Mouse (Mus musculus) inflammation-experienced regulatory T-cells, adult 6 months (primary cell): Measurements from ENCODE around the gene Colgalt1. TPM values are rescaled to one million over a fixed set of nuclear protein-coding genes. Genes with fewer than 3 reads are reported as not detected.

Experiments used
- ATAC-seq: one replicate; pipeline ENCODE4 v1.8.0; 2017
- polyA plus RNA-seq, 3 experiments: library from polyadenylated mRNA; unstranded; fragments of 100-300 nt; shearing (Covaris generic); gene quantifications; one replicate each; pipeline ENCODE4 v1.2.1; 2017

Gene Colgalt1
- polyA plus RNA-seq, 3 experiments from 2014 or later = 8.7 to 14.8 (median 13.6) TPM

DNA sequence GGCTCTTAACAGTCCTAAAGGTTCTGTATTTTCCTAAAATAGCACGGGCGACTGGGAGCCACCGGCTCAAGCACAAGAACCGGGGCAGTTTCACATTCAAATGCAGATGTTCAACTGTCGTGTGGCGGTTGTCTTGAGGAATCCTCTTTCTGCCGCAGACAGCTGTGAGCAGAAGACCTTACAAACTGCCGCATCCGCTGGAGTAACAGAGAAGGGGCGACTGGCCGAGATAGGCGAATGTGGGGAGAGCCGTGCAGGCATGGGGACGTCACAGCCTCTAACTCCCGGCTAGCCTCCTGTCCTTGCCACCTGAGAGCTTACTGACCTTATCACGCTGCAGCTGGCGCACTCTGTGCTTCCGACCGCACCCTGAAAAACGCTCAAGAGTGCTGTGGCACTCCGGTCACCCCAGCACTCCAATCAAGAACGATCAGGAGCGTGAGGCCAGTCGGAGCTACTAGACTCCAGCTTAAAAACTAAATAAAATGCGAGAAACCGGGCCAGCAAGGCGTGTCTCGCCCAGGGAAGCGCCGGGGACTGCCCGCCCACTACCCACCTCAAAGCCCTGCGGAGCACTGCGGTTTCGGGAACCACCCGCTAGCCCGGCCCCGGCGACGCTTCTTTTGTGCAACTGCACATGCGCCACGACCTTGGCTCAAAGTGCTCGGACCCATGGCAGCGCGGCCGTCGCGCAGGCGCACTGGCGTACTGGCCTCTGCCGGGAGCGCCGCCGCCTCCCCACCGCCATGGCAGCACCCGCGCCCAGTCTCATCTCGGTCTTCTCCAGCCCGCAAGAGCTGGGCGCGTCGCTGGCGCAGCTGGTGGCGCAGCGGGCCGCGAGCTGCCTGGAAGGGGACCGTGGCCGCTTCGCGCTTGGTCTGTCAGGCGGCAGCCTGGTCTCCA, 19.1 kb upstream of the Colgalt1 start, which contains the start of gene Pgls:
Gene Pgls, plus strand, starts transcription at position 706 of the 903 bp plus-strand sequence.
- ATAC-seq = peak; percentile 83

DNA sequence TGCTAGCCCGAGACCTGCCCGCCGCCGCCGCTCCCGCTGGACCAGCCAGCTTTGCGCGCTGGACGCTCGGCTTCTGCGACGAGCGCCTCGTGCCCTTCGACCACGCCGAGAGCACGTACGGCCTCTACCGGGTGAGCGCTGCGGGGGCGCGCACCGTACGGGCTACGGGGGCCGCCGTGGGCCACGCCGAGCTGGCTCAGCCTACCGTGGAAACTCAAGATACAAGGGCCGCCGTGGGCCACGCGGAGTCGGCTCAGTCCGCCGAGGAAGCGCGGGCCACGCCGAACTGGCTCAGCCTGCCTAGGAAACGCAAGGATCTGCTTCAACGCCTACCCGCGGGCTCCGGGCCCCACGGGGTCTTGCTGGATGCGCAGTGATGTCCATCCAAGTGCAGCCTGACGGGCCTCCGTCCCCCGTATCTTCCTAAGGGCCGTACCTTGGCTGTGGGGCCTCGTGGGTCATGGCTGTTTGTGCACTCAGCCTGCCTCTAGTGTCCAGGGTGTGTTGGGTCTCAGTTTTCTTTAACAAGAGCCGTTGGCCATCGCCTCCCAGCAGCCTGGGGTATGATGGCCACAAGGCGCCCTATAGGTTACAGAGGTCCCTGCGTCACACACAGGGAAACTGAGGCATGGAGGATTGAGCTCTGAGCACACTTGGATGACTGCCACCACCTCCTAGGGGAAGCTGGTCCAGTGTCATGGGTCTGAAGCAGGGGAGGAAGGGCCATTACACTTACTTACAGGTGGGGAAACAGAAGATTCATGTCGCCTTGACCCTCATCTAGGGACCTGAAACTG, 18.2 kb upstream of the Colgalt1 start:
- ATAC-seq = peak; percentile 41

DNA sequence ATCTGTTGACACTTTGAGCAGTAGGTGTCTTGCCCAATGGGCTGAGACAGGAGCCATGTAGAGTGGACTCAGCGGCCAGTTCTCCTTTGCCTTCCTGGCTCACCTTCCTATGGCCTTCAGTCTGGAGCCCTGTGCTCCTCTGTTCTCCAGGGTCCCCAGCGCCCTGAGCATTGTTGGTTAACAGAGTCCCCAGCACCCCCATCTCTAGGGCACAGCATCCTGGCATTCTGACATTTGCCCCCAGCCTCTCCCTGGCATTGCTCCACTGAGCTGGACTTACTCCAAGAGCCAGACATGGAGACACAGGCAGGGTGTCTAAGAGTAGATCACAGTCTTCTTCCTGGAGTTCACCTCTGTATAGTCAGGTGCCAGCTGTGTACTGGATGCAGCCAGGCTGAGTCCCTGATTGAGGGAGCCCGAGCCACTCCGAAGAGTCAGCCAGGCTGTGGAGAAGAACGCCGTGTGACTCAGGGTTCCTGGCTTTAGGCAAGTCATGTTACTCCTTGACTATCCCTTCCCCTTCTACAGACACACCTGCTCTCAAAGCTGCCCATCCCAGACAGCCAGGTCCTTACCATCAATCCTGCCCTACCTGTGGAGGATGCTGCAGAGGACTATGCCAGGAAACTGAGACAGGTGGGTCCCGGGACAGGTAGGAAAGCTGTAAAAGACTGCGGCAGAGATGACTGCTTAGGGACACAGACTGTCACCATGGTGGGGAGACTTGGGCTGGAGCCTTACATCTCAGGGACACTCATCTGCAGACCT, 17.1 kb upstream of the Colgalt1 start:
- no peak for ATAC-seq

DNA sequence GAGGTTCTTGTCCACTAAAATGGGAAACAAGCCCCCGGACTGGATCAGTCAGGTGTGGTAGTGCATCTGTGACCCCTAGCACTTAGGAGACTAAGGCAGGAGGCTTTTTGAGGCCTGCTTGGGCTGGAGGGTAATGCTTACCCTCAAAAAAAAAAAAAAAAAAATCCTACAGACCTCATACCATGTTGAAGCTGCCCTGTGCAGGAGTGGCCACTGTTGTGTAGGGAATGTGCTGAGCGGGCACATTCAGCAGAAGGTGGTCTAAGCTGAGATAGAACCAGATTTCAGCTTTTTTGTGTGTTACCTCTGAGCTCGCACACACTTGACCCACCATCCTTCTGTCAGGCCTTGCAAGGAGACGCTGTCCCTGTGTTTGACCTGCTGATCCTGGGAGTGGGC, 16.5 kb upstream of the Colgalt1 start:
- ATAC-seq = no peak

DNA sequence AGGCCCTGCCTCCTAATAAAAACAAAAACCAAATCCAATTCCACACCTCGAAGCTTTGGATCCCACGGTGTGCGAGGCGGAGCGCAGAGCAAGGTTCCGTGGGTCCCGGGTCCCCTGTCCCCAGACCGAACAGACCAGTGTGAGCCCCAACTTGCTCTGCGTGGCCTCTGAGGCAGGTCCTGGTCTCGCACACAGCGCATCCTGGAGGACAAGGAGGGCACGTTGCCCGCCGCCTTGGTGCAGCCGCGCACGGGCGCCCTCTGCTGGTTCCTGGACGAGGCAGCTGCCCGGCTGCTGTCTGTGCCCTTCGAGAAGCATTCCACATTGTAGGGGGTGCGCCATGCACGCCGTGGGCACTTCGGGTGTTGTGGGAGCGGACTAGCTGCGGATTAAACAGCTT, 14.9 kb upstream of the Colgalt1 start:
- ATAC-seq = peak; percentile 47

DNA sequence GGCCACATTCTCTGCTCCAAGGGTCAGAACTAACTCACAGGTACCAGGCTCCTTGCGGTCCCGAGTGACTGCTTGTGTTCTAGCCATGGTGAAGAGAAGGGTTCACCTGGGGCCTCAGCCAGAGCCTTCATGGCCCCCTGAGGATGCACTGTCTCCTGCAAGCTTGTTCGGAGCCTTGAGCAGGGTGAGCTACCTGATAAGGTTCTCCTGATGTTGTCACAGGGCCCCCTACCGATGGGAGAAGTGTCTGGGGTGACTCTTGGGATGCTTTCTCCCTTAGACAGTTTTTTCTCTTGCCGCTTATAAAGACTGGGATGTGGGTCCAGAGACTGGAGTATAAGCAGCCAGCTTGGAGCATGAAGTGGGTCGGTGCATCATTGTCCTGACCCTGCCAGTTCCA, 14.4 kb upstream of the Colgalt1 start:
- ATAC-seq = no peak

DNA sequence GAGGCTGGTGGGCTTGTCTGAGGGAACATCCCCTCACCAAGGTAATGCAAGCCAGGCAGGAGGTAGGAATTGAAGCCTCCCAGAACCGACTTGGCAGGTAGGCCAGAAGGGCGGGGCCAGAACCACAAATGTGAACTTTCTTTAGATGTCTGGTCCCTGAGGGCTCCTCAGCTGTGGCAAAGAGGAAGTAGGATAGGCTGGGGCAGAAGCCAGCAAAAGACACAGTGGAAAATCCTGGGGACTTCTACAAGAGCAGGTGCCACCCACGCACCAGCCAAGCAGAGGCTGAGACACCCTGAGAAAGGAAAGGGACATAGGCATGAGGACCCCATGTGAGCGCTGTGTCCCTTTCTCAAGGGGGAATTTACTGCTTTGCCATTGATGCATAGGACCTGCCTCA, 14.0 kb upstream of the Colgalt1 start:
- no peak for ATAC-seq

DNA sequence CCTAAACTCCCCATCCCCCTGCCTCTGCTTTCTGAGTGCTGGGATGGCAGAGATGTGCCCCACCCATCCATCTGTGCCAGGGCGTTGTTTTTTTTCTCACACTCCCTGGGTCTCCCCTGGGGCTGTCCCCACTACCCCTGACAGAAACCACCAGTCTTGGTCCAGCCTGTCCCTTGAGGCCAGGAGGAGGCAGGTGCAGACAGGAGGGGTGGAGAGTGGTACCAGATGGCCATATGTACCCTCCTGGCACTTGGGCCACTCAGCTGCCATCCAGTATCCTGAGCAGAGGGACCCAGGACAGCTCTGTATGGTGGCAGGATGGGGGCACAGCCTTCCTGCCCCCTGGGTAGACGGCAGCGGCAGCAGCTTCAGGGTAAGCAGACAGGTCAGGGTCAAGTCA, 13.3 kb upstream of the Colgalt1 start, which contains the start of gene Fam129c:
Gene Fam129c, plus strand, starts transcription at position 198 of the 400 bp plus-strand sequence.
- ATAC-seq = no peak

DNA sequence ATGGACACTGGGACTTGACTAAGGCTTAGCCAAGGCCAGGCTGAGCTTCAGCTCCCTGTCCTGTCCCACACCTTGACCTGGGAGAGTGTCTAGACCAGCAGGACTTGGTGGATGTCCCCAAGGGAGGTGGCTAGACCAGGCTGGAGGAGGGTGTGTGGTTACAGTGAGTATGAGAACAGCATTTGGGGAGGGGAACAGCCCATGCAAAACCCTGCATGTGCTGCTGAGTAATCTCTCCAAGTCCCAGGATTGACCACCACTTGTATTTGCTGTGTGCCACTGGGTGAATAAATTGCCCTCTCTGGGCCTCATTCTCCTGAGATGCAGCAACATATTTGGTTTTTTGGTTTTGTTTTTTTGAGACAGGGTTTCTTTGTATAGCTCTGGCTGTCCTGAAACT, 12.4 kb upstream of the Colgalt1 start:
- ATAC-seq = no peak

DNA sequence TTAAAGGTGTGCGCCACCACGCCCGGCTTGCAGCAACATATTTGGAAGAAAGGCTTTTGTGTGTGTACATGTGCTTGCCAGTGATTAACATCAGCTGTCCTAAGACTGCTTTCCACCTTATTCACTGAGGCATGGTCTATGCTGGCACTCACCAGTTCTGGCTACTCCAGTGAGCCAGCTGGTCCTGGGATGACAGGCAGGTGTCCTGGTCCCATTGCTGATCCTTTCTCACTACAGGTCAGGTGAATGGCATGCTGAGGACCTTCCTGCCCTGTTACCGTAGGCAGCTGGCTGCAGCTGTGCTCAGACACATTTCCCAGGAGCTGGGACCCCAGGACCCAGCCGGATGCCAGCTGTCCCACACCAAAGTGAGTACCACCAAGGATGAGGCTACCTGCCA, 12.0 kb upstream of the Colgalt1 start:
- ATAC-seq = no peak

DNA sequence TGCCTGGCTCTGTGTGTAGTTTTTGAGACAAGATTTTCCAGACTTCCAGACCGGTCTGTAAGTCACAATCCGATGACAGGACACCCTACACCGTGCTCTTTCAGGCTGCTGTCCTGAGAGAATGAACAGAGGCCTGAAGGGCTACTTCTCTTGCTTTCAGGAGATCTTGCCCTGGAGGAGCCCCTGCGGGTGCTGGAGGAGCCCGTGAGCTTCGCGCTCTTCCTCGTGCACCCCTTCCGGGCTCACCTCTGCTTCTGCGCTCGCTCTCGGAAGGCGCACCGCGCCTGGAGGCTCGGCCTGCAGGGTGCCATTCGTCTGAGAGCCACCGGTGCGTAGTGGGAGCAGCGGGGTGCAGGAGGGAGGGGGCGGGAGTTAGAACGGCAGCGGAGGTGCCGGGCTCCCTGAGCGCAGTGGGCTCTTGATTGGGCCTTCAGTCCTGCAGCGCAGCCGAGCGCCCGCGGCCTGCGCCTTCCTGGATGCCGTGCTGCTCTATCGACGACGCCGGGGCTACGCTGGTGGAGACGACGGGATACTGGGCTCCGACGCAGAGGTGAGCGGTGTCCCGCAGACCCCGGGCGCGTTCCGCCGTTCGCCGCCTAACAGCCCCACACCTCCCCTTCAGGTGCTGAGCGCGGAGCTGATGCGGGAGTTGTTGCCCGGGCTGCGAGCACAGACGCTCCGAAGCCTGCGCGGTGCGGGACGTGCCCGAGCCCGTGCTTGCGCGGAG, 8.7 kb upstream of the Colgalt1 start:
- ATAC-seq = peak; percentile 21

DNA sequence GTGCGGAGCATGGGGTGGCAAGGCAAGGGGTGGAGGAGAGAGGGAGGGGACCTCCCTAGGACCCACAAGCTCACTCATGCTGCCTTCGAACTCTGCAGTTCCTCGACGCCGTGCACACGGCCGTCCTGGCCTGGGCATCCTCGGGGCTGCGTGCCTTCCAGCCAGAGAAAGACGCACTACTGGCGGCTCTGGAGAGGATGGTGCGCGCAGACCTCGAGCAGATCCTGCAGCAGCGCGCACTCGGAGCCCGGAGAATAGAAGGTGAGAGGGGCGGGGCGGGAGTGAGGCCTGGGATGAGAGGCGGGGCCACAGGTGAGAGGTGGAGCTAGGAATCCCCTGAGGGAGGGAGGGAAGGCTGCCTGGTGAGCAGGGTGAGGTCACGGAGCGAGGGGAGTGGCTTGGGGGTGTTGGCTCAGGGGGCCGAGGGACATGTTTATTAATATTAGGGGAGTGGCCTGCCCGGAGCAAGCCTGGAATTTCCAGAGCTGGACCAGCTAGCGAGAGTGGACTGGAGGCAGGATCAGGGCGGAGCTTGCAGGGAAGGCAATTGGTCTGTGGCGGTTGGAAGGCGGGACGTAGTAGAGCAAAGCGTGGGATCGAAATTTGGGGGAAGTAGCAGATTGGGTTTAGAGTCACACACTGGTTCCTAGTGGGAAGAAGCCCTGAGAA, 8.0 kb upstream of the Colgalt1 start:
- no peak for ATAC-seq

DNA sequence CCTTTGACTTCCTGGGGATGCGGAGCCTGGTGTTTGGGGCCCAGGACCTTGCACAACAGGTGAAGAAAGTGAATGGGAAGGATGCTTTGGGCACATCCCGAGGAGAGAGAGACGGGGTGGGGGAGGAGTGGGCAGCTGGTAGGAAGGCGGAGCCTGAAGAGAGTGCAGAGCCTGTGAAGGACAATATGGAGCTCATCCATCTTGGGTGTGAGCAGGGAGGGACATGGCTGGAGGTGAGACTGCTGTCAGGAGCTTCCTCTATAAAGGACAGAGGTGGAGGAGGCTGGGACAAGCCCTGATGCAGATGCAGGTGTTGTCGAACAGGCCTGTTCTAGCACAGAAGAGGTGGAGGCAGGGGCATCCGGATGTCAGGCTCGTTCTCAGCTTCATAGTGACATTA, 6.8 kb upstream of the Colgalt1 start:
- ATAC-seq = no peak

DNA sequence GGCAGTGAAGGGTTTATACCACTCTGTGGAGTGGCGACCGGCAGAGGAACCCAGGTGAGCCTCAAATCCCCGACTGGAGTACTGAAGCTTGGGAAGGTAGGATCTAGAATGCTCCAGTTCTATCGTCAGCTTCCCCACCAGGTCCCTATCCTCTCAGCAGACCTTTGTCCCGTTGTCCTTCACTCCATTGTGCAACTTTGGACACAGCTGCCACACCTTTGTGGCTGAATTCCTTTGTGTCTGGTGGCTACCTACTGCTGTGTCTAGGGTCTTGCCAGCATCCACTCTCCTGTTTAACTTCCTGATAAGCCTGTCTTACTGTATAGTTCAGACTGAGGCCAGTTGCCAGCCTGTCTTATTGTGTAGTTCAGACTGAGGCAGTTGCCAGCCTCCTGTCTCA, 1.3 kb downstream of the Colgalt1 start:
- ATAC-seq = no peak

DNA sequence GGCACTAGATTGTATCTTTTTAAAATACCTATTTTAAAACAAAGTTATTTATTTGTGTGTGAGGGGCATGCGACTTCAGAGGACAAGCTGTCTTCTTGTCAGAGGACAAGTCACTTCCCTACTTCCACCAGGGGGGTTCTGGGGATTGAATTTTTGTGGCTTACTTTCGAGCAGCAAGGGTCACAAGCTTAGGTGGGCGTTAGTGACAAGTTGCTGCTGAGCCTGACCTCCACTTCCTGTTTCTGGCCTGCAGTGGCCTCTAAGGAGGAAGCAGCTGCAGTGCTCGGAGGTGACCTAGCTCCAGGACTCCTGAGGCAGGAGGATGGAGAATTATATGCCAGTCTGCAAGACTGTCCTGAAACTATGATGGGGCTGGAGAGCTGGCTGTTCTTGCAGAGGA, 2.6 kb downstream of the Colgalt1 start:
- ATAC-seq = no peak

DNA sequence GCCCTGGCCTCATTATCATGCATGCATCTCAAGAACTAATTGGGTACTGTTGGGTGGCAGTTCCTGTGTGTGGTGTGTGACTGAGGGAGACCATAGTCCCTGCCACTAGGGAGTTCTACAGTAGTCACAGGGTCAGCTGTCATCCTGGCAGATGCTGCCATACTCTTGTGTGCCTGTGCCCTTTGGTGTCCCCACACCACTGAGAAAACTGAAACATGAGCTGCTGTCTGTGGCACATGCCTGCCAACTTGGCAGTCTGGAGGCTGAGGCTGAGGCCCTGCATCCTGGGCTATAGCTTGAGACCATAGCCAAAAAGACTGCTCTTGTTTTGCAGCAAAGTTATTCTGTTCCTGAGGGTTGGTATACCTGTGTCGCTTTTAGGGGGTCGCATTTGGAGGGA, 9.0 kb downstream of the Colgalt1 start:
- no peak for ATAC-seq

DNA sequence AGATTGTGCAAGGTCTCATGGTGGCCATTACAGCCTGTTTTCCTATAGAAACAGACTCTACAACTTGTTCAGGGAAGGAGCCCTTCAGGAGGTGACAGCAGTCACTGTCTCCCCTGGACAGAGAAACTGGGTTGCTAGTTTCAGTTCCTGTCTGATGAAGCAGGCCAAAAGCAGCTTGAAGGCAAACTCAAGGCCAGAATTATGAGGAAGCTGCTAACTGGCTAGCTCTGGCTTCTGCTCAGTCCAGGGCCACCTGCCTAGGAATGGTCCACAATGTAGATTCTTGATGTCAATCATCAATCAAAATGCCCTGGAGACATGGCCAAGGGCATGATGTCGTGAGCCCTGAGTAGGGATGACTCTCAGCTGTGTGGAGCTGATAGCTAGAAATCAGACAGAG, 14.3 kb downstream of the Colgalt1 start:
- no peak for ATAC-seq

DNA sequence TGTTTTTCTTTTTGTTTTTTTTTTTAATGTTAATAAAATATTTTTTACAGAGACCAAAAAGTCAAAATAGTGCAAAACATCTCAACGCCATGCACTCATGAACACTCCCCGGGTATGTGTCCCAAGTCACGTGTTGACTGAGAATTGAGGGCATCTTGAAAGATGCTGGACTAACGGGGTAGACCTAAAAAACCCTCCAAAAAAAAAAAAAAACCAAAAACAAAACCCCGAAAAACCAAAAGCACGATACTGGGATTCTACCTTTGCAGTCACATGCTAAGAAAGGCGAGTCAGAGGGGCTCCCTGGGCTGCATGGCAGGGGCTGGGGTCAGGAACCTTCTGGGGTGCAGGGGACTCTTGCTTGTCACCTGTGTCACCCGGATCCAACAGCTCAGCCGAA, 16.0 kb downstream of the Colgalt1 start:
- no peak for ATAC-seq

DNA sequence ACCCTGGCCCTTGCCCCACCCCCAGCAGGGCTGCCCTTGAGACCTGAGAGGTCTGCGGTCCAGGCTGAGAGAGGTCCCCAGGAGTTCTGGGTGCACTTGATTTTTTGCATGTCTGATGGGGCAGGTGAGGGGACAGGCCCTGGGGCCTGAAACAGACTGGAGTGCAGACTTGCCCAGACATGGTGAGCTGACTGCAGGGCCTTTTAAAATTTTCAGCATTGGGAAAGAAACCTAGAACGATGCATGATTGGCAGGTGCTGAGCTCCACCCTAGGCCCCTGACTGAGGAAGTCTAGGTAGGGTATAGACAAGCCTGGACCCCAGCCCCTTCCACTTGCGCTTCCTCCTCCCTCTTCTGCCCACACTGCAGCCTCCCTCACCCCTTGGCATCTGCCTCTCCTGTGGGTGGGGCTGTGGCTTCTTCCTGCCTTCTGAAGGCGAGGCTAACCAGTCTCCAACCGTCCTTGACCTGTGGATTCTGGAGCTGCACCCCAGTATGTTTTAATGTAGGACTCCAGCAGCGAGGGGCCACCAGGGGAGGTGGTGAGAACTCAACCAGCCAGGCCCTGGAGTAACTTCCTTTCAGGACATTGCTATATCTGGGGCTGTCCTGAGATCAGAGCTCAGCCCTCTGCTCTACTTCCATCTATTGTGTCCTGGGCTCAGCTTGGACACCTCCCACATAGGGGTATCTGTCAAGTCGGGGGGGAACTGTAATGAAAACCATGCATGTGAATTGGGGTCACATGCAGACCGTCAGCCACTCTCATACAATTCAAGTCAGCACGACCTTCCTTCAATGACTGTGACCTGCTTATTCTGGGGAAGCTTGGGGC, 16.7 kb downstream of the Colgalt1 start:
- ATAC-seq = no peak

DNA sequence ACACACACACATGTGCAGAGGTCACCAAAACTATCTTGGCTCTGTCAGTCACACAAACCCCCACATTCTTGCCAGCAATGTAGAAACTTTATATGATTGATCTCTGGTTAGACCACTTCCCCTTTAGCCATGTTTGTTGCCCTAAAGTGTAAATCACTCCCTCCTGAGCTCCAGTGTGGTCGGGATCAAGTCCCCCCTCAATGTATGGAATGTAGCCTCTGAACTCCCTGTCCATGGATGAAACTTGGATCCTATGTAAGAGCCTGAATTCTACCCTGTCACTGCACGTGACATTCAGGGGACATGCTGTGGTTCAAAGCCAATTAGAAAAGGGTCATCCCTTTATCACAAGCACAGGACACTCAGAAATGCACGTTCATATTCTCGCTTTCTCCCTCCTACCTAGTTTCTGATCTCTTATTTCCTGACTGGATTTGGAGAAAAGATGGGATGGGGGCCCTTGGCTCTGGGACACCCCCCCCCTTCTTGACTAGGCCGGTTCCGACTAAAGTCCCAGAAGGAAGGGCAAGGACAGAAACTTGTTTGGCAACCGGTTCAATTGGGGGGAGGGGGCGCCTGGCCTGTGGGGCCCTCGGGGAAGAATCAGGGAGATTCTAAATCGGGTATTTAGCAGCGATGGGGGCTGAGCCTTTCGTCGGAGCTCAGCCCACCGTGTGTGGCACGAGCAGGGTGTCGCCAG, 17.7 kb downstream of the Colgalt1 start:
- no peak for ATAC-seq
